Mouse (Mus musculus): Measurements from ENCODE around the gene Rfk. TPM values are rescaled to one million over a fixed set of nuclear protein-coding genes. Genes with fewer than 3 reads are reported as not detected.

Gene Rfk
- polyA plus RNA-seq, 1 experiment from 2014 or later = 75.1 TPM

DNA sequence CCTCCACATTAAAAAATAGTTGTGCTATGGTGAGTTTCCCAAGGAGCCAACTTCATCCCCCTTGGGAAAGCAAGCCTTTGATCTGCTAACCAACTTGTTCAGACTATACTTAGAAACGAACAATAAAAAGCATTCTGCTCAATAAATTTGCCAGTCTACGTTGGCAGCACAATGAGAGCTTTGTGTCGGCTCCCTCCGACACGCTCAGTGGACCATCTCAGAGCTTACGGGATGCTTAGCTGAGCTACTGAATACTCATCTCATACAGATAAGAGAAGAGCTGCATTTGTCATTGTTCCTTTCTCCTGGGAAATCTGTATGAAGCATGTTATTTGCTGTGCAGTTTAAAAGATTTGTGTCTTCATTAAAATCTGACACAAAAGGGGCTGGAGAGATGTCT, 7.4 kb upstream of the Rfk start:
- no peak for ATAC-seq (replicated peaks)
- WGBS = 14% methylated on average over 6 of the region's 6 CpGs

DNA sequence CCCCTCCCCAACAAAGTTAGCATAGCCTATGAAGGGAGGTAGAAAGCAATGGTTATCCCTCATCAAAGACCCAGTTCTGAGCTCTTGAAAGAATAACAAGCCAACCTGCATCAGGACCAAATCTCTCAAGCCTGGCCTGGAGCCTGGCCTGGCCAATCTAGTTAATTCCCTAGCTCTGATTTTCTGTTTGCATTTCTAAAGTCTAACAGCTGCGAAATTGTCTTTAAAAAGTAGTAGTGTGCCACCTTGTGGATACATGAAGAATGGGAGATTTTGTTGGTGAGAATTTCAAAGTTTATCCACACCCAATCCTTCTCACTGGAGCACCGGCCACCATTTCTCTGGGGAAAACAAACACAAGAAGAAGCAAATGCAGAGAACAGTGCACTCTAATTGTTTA, 5.4 kb upstream of the Rfk start:
- Histone ChIP-seq H3K4me2 (replicated peaks) (no peak overlapping the region), H3K36me3 (no peaks in the 10 kb centered on the region), H3K27ac (replicated peaks) (no peak overlapping the region), H3K9ac (replicated peaks) (no peak overlapping the region), H3K4me1 (no peaks in the 10 kb centered on the region; the same call in 1 of the 2 replicates), H3K4me3 (no peak overlapping the region), H3K27me3 (0 out of 2 replicates have a peak, but pooled peaks cover 5% of the 10 kb centered on the region), H3K9me3 (no peaks in the 10 kb centered on the region)
- WGBS = 22% methylated on average over 2 of the region's 2 CpGs
- peak; percentile 51 for ATAC-seq (replicated peaks)

More for the DNA sequence above, 7.4 kb upstream of the Rfk start:
- Histone ChIP-seq H3K9me3 (no peaks in the 10 kb centered on the region), H3K27me3 (no peaks in the 10 kb centered on the region), H3K4me1 (no peaks in the 10 kb centered on the region), H3K27ac (replicated peaks) (no peak overlapping the region), H3K4me2 (replicated peaks) (no peak overlapping the region), H3K9ac (replicated peaks) (no peak overlapping the region), H3K36me3 (no peaks in the 10 kb centered on the region), H3K4me3 (no peak overlapping the region)

DNA sequence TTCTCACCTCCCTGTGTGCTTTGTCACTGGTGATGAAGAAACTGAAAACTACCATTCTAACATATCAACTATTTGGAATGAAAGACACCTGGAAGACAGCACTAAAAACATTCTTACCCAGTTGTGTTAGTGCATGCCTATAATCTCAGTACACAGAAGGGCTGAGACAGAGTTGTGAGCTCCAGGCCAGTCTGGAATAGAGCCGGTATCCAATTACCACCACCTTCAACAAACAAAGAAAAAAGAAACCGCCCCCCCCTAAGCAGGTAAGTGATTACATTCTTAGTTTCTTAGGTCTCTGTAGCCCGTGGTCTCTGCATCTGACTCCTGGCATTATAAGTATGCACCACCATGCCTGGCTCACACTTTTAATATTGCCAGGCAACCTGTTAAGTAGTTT, 977 bp upstream of the Rfk start:
- 13% methylated on average over 3 of the region's 3 CpGs for WGBS
- Histone ChIP-seq H3K9ac (replicated peaks) (no peak overlapping the region), H3K4me3 (no peak overlapping the region), H3K4me1 (peaks cover 8% of the 10 kb centered on the region), H3K4me2 (replicated peaks) (no peak overlapping the region), H3K27ac (replicated peaks) (no peak overlapping the region), H3K27me3 (0 out of 2 replicates have a peak, but pooled peaks cover 5% of the 10 kb centered on the region), H3K36me3 (no peaks in the 10 kb centered on the region), H3K9me3 (no peaks in the 10 kb centered on the region)
- no peak for ATAC-seq (replicated peaks)

DNA sequence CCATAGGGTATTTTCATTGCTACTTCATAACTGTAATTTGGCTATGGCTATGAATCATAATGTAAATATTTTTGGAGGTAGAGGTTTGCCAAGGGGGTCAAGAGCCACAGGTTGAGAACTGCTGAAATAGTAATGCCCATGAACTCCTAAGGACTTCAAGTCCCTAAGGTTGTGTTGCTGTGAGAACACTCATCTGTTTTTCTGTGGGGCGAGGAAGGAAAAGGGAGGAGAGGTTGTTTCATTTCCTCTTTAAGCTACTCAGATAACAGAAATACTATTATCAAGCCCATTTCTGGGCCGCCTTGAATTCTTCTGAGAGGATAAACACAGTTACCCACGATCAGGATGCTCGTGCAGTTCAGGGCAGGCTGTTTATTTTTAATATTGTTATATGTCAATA, 3.0 kb downstream of the Rfk start:
- peaks cover 8% of the 10 kb centered on the region for H3K4me1 ChIP-seq
- peaks cover 25% of the 10 kb centered on the region for H3K36me3 ChIP-seq
- H3K9ac ChIP-seq (replicated peaks) = no peak overlapping the region
- H3K27me3 ChIP-seq = 0 out of 2 replicates have a peak, but pooled peaks cover 5% of the 10 kb centered on the region
- WGBS = 90% methylated on average over 4 of the region's 4 CpGs
- no peak overlapping the region for H3K4me2 ChIP-seq (replicated peaks)
- no peak overlapping the region for H3K27ac ChIP-seq (replicated peaks)
- no peak overlapping the region for H3K4me3 ChIP-seq
- ATAC-seq (replicated peaks) = no peak
- no peaks in the 10 kb centered on the region for H3K9me3 ChIP-seq

DNA sequence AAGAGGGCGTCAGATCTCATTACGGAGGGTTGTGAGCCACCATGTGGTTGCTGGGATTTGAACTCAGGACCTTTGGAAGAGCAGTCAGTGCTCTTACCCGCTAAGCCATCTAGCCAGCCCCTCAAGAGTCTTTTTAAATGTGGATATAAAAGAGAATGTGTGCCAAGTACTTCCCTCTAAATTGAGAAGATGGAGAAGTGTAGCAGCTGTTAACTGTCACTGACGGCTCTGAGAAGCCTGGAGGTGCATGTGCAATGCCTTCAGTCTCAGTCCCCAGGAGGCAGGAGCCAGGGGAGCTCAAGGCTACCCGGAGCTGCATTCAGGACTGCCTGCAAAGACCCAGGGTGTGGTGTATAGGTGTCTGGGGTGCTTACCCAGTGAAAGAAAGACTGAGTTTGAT, 4.1 kb downstream of the Rfk start:
- no peak overlapping the region for H3K27ac ChIP-seq (replicated peaks)
- WGBS = 76% methylated on average over 5 of the region's 5 CpGs
- no peak overlapping the region for H3K4me3 ChIP-seq
- peaks cover 8% of the 10 kb centered on the region for H3K4me1 ChIP-seq
- 0 out of 2 replicates have a peak, but pooled peaks cover 5% of the 10 kb centered on the region for H3K27me3 ChIP-seq
- peaks cover 25% of the 10 kb centered on the region for H3K36me3 ChIP-seq
- ATAC-seq (replicated peaks) = no peak
- H3K9me3 ChIP-seq = no peaks in the 10 kb centered on the region
- H3K4me2 ChIP-seq (replicated peaks) = no peak overlapping the region
- H3K9ac ChIP-seq (replicated peaks) = no peak overlapping the region

DNA sequence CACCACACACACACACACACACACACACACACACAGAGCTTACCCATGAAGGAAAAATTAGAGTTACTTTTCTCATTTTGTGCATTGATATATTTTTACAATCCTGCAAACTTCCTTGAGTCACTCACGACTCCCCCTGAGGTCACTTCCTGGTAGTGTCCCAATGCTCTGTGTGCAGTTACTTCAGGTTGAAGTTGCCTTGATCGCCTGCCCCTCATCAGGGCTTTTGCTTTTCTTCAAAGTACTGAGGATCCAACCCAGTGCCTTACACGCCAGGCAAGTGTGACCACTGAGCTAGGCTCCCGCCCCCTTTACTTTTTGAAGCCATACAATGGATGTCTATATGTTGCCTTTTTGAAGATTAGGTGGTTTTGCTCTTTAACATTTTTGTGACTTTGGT, 6.1 kb downstream of the Rfk start:
- no peak overlapping the region for H3K9ac ChIP-seq (replicated peaks)
- H3K36me3 ChIP-seq = peaks cover 25% of the 10 kb centered on the region
- H3K27ac ChIP-seq (replicated peaks) = no peak overlapping the region
- 89% methylated on average over 4 of the region's 4 CpGs for WGBS
- H3K4me2 ChIP-seq (replicated peaks) = no peak overlapping the region
- H3K9me3 ChIP-seq = no peaks in the 10 kb centered on the region
- no peak for ATAC-seq (replicated peaks)
- peaks cover 5% of the 10 kb centered on the region for H3K4me1 ChIP-seq
- no peak overlapping the region for H3K4me3 ChIP-seq
- H3K27me3 ChIP-seq = no peaks in the 10 kb centered on the region

DNA sequence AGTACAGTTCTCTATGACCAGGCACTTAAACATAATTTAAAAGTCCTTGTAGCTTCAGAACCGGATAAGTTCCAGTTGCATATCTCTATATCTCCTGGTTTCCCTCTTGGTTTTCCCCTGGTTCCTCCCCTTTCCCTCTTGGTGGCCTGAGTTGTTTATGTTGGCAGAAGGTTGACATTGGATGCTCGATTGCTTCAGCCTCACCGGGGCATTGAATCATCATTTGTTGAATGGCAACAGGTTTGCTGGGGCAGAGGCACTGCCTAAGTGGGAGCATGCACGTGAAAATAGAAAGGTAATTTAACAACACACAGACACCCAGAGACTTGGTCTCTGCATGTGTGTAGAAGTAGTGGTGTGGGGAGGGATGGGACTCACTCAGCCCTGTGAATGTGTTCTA, 6.7 kb downstream of the Rfk start:
- Histone ChIP-seq H3K4me2 (replicated peaks) (no peak overlapping the region), H3K36me3 (peaks cover 25% of the 10 kb centered on the region), H3K27ac (replicated peaks) (no peak overlapping the region), H3K4me1 (no peaks in the 10 kb centered on the region), H3K9me3 (no peaks in the 10 kb centered on the region), H3K27me3 (no peaks in the 10 kb centered on the region), H3K4me3 (no peak overlapping the region), H3K9ac (replicated peaks) (no peak overlapping the region)
- 87% methylated on average over 4 of the region's 4 CpGs for WGBS
- ATAC-seq (replicated peaks) = no peak

DNA sequence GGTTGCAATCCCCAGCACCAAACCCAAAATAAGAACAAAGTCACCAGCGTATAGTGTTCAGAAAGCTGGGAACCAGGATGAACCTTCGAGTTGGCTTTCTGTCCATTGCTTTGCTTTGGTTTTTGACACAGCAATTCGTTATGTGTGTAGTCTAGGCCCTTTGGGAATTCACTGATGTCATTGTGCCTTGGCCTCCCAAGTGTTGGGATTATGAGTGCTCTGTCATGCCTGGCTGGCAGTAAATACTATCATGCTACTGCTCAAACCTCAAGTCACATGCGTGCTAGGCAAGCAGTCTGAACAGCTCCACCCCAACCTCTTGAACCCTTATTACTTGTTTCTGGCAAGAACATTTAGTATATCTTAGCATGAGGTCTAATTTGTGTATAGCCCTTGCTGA, 9.3 kb downstream of the Rfk start:
- H3K4me3 ChIP-seq = no peak overlapping the region
- ATAC-seq (replicated peaks) = no peak
- WGBS = 89% methylated on average over 4 of the region's 4 CpGs
- H3K36me3 ChIP-seq = peaks cover 25% of the 10 kb centered on the region
- H3K9me3 ChIP-seq = no peaks in the 10 kb centered on the region
- no peak overlapping the region for H3K4me2 ChIP-seq (replicated peaks)
- H3K27ac ChIP-seq (replicated peaks) = no peak overlapping the region
- no peaks in the 10 kb centered on the region for H3K4me1 ChIP-seq
- H3K9ac ChIP-seq (replicated peaks) = no peak overlapping the region
- H3K27me3 ChIP-seq = no peaks in the 10 kb centered on the region

DNA sequence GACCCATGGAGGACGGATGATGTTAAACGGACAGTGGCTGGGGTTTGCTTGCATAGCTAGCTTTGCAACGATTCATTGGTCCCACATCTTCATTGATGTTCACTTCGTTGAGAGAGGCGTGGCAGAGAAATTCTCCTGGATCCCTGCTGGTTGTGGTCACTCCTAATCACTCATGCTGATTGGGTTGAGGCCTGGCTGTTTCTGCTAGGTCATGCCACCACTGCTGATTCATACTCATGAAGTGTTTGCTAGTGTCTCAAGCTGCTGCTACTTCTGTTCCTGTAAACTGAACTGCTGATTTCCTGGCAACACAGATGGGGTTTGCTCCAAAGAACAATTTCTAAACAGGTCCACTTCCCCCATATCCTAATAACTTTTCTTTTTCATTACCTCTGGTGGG, 13.0 kb downstream of the Rfk start:
- Histone ChIP-seq H3K36me3 (no peaks in the 10 kb centered on the region), H3K4me3 (no peak overlapping the region), H3K9ac (replicated peaks) (no peak overlapping the region), H3K4me1 (no peaks in the 10 kb centered on the region), H3K4me2 (replicated peaks) (no peak overlapping the region), H3K9me3 (no peaks in the 10 kb centered on the region), H3K27ac (replicated peaks) (no peak overlapping the region), H3K27me3 (no peaks in the 10 kb centered on the region)
- no peak for ATAC-seq (replicated peaks)
- WGBS = 93% methylated on average over 5 of the region's 5 CpGs

DNA sequence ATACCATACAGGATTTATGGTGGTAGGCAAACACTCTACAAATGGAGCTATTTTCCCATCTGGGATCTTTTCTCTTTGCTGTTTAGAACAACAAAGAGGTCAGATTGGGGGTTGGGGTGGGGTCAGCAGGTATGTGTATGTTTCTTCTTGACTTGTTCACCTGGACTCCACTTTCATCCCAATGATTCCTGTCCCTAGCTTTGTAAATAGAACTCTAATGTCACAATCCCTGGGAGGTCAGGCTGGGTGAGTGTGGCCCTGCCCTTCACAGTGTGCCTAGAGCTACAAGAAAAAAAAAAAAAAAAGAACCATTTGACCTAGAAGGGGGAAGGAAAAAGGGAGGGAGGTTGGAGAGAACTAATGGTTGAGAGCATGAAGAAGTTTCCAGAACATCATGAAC, 14.7 kb downstream of the Rfk start:
- H3K4me2 ChIP-seq (replicated peaks) = no peak overlapping the region
- H3K4me3 ChIP-seq = no peak overlapping the region
- ATAC-seq (replicated peaks) = no peak
- H3K9me3 ChIP-seq = no peaks in the 10 kb centered on the region
- no peak overlapping the region for H3K9ac ChIP-seq (replicated peaks)
- H3K27ac ChIP-seq (replicated peaks) = no peak overlapping the region
- no peaks in the 10 kb centered on the region for H3K27me3 ChIP-seq
- H3K36me3 ChIP-seq = no peaks in the 10 kb centered on the region
- H3K4me1 ChIP-seq = no peaks in the 10 kb centered on the region

DNA sequence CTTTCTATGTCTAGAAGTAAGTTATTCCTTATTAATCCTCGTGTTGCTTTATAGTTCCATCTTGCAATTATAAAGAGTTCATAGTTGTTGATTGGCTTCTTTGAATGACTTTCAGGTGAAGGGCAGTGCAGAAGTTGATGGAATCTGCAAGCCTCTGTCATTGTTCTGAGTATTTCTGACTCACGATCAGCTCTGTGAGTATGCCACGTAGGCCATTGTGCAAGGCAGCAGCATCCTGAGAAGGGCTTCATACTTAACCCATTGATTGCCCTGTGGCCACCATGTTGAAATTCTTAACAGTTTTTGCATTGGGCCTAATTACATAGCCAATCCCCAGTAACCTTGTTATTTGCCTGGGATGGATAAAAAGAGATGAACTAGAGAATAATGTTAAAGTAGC, 15.5 kb downstream of the Rfk start:
- no peak overlapping the region for H3K27ac ChIP-seq (replicated peaks)
- H3K4me3 ChIP-seq = no peak overlapping the region
- no peak overlapping the region for H3K4me2 ChIP-seq (replicated peaks)
- H3K36me3 ChIP-seq = no peaks in the 10 kb centered on the region
- H3K9me3 ChIP-seq = no peaks in the 10 kb centered on the region
- ATAC-seq (replicated peaks) = no peak
- 63% methylated on average over 3 of the region's 3 CpGs for WGBS
- H3K9ac ChIP-seq (replicated peaks) = no peak overlapping the region
- no peaks in the 10 kb centered on the region for H3K4me1 ChIP-seq
- no peaks in the 10 kb centered on the region for H3K27me3 ChIP-seq

DNA sequence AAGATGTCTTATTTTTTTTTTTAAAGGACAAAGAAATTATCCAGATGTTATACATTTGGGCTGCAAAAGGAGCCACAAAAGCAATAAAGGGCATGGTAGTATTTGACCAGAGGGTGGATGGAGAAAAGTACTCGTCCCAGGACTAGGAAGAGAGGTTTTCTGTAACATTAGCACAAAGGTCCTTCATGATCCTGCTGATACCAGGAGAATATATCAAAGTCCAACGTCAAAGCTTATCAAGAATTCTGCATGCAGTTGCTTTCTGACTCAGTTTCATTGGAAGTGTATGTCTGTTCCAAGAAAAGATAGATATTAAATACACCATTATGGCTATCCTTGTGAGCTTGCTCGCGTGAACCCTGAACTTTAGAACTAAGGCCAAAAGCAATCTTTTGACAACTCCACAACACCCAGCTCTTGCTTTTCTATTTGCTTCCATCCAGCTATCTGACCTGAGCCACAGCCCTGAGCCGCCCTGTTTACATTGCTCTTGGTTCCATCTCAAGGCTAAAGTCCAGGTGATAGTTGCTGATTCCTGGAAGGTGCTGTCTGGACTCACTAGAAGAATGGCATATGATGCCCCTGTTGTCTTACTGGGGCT, 16.7 kb downstream of the Rfk start:
- ATAC-seq (replicated peaks) = no peak
- Histone ChIP-seq H3K4me2 (replicated peaks) (no peak overlapping the region), H3K4me3 (no peak overlapping the region), H3K36me3 (no peaks in the 10 kb centered on the region), H3K27me3 (no peaks in the 10 kb centered on the region), H3K4me1 (no peaks in the 10 kb centered on the region), H3K27ac (replicated peaks) (no peak overlapping the region), H3K9ac (replicated peaks) (no peak overlapping the region), H3K9me3 (no peaks in the 10 kb centered on the region)
- WGBS = 90% methylated on average over 5 of the region's 5 CpGs

DNA sequence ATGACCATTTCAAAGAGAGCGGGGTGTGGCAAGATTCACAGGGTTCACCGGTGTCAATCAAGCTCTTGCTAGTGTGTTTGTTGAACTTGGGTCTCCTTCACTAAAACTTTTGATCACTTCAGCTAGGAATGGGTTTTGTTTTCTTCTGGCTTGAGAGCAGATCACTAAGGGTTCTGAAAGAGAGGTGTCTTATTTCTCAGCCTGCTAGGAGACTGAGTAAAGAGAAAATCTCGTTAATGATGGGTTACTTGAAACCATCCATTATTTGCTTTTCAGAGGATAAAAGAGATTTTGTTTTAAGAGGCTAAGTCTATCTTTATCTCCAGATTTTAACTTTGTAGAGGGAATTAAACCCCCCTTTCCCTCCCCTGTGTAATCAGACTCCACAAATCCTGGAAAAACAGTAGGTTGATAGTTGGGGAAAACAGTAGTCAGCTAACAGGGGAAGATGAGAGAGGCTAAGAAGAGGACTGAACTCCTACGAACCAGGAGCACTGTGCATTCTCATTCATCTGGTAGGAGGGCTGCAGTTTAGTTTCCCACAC, 19.1 kb downstream of the Rfk start:
- Histone ChIP-seq H3K4me2 (replicated peaks) (no peak overlapping the region), H3K9me3 (no peaks in the 10 kb centered on the region), H3K27me3 (no peaks in the 10 kb centered on the region), H3K4me3 (no peak overlapping the region), H3K4me1 (no peaks in the 10 kb centered on the region), H3K36me3 (no peaks in the 10 kb centered on the region), H3K27ac (replicated peaks) (no peak overlapping the region), H3K9ac (replicated peaks) (no peak overlapping the region)
- WGBS = 41% methylated on average over 4 of the region's 4 CpGs
- ATAC-seq (replicated peaks) = no peak

Measured in forebrain, embryonic 15.5 days (tissue).